Mouse (Mus musculus) left cerebral cortex, postnatal 25 days (tissue): ENCODE measurements at regions not wholly inside any gene's neighbourhood (a gene's known extent, or its start where the extent isn't known, plus 50 kb on each side); places are given as distances from the start of the nearest gene placed in this dataset.

Source experiments
- DNase-seq, 2 experiments: peaks; one replicate each; pipeline ENCODE4 v3.0.0; 2022; ENCODE audit warnings: low spot score in 2 of 2, mixed read lengths in 1 of 2
- intact Hi-C: fragments of 180-260 bp; cut with DNase I; formaldehyde crosslinking; loops from one replicate; pipeline ENCODE4 v1.15.1; 2025

DNA sequence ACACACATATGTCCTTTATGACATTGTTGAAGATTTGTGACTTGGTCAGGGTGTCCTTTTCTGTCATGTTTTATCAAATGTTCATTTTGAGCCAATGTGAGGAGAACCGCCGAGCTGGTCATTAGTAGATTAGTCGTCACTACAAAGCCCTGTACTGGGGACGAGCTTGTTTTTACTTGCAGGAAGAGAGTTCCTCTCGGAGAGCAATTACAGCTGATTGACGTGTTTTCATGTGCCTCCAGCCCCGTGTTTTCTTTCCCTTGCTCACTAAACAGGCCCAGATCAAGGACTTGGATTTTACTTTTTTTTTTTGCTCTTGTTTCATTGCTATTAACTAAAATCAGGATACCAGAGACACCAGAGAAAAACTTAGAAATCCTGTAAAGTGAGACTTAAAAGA lies 307.1 kb upstream of the Pkn2 start:
- DNase-seq: no peak
- intact Hi-C loops: no loop called here

DNA sequence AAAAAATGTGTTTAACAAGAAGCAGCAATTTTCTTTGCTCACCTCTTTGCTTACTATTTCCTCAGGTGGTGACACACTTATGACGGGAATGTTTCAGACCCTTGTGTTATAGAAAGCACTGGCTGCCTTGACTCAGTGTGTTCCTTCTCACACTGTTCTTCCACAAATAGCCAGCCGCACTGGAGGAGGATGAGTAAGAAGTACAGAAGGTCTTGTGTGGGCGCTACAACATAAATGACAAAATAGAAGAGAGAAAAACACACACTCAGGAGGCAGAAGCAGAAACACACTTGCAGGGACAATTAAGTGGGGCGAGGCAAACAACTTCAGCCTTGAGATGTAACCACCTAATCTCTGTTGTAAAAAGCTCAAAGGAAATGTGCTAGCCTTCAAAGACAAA lies 292.2 kb upstream of the Pkn2 start:
- intact Hi-C loops: loop anchor here (5.0 to 10.0 kb wide), 3 partner anchors 63 to 418 kb away; no protein-coding TSS in a partner anchor
- peak; percentile 58 to 92 for DNase-seq

DNA sequence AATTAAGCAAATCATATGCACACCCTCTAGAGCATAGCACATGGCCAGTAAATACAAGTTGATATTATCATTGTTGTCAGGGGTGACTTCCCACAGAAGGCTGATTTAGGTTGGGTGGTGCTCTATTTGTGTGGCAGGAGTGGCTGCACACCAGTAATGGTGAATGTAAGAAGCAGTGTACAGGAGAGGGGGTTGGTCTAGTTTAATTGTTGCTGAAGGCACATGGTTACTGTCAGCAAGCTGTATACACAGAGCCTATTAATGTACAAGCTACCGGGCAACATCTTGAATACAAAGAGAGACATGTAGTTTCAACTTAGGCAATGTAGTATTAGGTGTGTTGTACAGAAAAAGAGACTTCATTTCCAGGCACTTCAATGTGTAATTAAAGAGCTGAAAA lies 280.6 kb upstream of the Pkn2 start:
- no peak for DNase-seq
- intact Hi-C loops: no loop called here

DNA sequence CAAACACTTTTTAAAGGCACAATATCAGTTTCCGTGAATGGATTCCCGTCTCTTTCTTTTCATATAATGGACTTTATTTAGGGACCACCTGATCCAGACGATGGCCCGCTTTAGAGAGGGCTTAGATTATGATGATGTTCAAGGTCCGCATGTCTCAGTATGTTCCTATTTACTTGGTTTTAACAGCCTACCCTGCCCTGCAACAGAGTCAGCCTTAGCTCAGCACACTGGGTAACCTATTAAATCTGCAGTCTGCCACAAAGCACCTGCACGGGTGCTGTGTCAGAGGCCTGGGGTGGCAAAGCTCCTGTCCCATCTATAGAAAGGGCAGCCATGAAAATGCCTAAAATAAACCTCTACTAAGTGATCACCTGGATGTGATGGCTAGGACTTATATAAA lies 280.2 kb upstream of the Pkn2 start:
- intact Hi-C loops: no loop called here
- DNase-seq: no peak

DNA sequence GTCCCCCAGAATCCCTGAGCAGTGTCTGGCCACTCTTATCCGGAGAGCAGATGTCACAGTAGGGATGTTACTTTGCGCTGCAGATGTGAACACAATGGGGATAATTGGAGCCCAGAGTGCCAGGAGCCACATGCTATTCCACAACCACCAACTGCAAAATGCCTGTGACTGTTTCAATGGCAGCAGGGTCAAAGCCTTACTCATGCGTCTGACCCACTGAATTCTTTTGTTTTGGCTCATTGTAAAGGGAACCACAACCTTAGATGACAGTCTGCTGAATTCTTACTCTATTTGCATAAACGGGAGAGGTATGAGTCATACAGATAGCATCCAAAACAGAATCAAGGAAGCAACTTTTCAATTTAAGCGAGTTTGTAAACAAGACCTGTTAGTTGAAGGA lies 276.8 kb upstream of the Pkn2 start:
- DNase-seq: peak in 1 of 2 experiments; percentile 8
- intact Hi-C loops: no loop called here

DNA sequence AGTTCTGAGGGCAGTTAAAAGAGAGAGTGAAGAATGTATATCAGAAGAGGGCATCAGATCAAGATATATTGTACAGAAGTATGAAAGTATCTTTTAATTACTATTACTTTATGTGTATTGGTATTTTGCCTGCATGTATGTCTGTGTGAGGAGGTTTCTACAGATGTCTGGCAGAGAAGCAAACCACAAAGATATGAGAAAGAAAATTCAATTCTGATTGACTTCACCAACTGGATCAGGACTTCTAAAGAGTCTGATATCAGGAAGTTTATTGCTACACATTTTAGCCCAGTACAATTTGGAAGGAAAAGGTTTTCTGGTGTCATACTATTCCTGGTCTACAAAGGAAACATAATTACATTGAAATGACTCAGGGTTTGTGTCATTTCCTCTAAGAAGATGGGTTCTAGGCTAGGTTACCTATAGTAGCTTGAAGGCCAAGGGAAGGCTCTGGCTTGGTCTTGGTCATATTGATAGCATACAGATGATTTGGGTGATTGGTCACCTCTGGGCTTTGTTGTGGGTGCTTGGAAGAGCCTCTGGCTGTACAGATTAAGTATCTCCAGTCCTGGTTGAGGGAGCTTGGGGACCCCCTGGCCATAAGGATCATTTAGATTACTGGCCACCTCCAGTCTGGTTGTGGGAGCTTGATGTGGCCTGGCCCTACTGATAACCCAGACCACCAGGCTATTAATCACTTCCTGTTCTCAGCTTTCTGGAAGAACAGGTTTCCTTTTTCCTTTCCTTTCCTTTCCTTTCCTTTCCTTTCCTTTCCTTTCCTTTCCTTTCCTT lies 275.1 kb upstream of the Pkn2 start:
- DNase-seq: no peak
- intact Hi-C loops: no loop called here

DNA sequence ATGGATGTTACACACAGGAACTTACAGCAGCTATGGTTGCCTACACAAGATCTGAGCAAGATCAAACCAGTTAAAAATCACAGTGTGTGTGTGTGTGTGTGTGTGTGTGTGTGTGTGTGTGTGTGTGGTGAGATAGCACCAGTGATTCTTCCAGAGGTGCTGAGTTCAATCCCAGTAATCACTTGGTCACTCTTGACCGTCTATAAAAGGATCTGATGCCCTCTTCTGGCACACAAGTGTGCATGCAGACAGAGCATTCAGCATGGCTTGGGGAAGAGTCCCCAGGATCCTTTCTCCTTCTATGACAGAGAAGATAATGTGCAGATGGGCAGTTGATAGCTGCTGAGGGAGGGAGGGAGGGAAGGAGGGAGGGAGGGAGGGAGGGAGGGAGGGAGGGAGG lies 274.4 kb upstream of the Pkn2 start:
- no peak for DNase-seq
- intact Hi-C loops: no loop called here

DNA sequence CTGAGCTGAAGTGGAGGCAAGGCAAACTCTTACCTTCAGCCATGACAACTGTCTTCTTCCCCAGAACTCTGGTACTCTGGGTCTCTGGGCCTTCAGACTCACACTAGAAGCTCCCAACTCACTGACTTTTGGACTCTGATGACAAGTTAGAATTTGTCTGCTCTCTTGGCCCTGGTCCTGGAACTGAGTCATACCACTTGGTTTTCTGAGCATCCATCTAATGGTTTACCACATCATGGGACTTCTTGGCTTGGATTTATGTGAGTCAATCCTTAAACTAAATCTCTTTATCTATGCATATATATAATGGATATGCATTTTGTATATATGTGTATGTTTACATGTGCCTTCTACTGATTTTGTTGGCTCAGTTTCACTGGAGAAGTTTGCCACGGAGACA lies 273.8 kb upstream of the Pkn2 start:
- intact Hi-C loops: no loop called here
- DNase-seq: no peak

DNA sequence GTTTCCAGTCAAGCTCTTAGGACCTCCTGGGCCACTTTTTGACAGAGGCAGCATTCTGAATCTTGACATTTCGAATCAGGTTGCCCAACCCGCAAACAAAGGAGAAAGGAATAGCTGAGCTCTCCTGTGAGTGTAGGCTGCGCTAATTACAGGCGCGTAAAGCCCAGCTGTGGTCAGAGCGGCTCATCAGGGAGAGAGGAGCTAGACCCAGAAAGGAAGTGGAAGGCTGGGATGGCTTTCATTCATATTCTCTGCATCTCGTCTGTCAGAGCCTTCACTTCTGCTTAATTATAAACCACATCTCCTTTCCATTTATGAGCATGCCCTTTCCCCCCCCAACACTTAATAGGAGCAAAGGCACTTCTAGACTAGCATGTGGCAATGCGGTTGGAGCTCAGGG lies 265.7 kb upstream of the Pkn2 start:
- intact Hi-C loops: no loop called here
- no peak for DNase-seq

DNA sequence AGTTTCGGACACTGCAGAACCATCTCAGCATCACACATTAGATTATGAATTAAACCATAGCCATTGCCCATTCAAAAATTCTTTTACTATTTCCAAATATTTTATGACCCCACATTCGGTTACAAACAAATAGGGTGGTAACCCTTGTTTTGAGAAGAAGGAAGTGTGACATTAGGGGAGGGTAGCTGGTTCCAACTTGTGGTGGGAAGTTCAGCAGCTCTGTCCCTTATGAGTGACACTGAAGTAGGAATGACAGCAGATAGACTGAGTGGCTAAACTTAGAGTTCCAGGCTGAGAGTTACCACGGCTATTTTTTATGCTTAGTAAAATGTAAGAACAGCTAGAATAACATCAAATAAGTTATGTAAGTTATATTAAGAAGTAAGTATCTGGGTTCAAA lies 257.1 kb upstream of the Pkn2 start:
- no peak for DNase-seq
- intact Hi-C loops: no loop called here

DNA sequence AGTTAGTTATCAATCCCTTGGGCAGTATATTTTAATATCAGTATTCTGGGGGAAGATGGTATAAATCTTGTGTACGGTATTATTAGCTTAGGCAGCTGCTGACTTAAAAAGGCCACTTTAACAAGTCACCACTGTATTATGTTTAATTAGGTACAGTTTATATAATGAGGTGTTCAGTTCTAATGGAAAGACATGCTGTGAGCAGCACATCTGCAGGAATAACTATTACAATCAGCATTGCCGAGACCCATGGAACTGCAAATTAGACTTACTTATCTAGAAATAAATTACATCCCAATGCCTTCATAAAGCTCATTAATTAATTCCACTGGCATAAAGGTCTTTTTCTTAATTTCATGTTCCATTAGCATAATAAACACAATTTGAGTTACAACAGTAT lies 252.7 kb upstream of the Pkn2 start:
- intact Hi-C loops: no loop called here
- DNase-seq: no peak

DNA sequence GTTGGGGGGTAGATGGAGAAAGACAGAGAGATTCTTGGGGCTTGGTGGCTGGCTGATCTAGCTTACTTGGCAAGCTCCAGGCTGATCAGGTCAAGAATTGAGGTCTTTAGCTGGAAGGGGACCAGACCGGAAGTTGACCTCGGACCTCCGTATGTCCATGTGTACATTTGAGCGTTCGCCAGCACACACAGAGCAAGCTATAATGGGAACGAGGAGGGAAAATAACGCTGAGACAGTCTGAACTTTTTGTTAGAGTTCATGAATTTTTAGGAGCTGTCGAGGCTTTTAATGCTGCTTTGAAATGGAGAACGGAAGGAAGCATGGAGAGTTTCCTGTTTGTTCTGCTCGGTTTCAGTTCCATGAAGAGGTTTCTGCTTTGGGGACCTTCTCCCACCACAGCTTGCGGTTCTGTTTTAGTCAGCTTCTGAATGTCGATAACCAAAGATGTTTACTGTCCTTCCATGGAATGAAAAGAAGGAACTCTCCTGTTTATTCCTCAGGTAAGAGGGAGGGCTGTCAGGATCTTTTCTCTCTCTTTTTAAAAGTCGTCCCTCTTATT lies 226.0 kb upstream of the Pkn2 start:
- no peak for DNase-seq
- intact Hi-C loops: no loop called here

DNA sequence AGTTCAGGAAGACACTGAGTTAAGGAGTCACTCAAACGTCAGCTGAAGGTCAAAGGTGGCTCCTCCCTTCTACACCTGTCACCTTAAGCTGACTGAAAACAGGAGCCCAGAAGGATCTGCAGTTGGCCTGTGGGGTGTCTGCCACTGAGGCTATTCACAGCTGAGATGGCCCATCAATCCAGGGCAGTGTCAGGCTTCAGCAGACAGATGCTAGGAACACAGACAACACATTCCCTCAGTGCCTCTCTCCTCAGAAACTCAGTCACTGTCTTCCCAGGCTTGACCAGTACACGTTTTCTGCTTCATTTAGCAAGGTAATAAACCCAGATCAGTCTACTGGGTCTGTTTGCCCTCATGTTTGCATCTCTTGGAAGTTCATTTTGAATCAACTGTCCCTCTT lies 222.9 kb upstream of the Pkn2 start:
- no peak for DNase-seq
- intact Hi-C loops: loop anchor here (5.0 kb wide), 1 partner anchor 1098 kb away; no protein-coding TSS in a partner anchor

DNA sequence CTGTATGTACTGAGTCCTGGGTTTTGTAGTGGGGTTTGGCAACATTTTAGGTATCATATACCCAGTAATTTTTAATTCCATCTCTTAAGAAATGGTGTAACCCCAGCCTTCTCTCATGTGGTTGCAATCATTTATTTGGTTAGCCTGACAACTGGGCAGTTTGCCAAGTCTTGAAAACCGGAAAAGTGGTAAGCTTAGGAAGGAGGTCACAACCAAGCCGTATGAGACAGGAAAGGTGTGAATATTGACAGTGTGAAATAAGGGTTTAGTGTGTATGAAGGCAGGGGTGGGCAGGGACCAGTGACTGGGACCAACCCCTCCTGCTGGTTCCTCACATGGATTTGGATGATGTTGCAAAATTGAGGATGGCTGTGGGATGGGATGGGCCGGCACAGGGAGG lies 221.5 kb upstream of the Pkn2 start:
- DNase-seq: no peak
- intact Hi-C loops: loop anchor here (5.0 kb wide), 1 partner anchor 1099 kb away; no protein-coding TSS in a partner anchor

DNA sequence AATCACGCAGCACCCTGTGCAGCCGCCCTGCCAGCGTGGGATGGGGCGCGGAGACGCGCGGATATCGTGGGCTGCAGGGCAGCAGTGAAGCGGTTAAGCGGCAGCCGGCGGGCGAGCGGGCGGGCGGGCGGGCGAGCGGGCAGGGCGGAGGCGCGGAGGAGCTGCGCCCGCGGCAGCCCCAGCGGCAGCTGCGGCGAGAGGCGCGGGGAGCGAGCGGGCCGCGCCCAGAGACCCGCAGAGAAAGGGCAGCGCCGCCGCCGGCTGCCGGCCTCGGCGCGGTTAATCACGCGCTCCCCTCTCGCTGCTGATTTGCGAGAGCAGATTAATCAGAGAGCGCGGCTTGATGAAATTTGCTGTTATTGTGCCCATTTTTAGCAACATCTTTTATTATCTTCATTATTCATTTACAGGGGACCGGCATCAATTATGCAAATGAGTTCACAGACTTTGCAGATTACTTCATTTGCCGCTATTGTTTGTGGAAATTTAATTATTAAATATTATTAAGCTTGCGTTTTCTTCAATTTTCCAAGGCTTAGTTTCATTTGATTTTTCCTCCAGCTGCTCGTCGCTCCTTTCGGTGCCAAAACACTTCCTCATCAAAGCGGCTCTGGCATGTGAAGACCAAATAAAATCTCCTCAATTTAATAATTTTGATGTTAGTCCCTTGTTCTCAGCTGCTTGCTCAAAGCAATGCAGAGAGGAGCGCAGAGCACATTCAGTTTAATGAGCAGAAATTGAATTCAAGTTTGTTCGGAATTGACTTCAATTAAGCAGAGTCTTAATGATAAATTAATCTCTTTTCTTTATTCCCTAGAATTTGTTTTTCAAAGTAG lies 219.2 kb upstream of the Pkn2 start:
- DNase-seq: peak in 1 of 2 experiments; percentile 38
- intact Hi-C loops: loop anchor here (5.0 kb wide), 1 partner anchor 1101 kb away; no protein-coding TSS in a partner anchor

DNA sequence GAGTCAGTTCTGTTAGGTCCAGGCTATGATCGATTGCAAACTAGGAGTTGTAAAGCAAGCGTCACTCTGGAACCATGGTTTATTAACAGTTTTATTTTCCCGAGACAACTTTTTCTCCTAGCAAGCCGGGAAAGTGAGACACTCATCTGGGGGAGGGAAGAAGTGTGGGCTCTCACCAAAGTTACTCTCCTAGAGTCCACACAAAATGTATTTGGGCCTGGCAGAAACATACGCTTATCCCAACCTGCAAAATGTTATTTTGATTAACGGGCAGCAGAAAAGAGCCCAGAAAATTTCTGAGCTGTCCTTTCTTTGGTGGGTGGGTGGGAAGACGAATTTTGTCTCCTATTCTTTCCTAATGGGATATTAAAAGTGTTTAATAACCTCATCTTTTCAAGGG lies 218.4 kb upstream of the Pkn2 start:
- DNase-seq: peak in 1 of 2 experiments; percentile 55
- intact Hi-C loops: loop anchor here (5.0 kb wide), 1 partner anchor 1102 kb away; no protein-coding TSS in a partner anchor

DNA sequence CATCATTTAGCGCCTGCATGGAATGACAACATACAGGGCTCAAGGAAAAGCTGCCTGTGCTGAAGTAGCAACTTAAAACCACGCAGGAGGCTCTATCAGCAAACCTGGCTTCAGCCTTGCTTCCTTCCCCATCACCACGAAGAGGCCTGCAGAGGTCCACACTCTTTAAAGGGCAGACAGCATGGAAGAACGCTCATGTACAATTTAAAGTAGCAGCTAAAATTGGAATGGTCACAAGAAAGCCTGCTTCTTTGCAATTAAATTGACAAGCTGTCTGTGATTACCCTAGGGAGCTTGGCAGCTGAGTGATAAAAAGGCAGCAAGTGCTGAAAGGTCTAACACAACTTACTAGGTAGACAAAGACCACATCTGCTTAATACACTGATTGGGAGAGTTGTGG lies 210.4 kb upstream of the Pkn2 start:
- intact Hi-C loops: no loop called here
- no peak for DNase-seq

DNA sequence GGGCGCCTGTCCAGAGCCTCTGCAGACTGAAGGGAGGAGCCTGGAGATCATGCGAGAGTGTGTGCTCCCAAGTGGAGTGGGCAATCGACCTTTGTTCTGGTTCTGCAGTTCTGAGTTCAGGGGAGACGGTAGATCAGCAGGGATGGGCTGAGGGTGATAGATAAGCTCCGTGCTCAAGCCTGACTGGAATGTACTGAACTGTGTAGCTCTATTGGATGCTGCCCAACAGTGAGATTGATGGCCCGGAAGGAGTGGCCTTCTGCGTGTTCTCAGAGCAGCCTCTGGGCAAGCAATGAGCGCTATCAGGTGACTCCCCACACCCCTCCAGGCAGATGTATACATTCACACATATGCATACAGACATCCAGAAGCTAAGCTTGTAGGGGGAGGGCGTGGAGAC lies 209.1 kb upstream of the Pkn2 start:
- intact Hi-C loops: no loop called here
- no peak for DNase-seq

DNA sequence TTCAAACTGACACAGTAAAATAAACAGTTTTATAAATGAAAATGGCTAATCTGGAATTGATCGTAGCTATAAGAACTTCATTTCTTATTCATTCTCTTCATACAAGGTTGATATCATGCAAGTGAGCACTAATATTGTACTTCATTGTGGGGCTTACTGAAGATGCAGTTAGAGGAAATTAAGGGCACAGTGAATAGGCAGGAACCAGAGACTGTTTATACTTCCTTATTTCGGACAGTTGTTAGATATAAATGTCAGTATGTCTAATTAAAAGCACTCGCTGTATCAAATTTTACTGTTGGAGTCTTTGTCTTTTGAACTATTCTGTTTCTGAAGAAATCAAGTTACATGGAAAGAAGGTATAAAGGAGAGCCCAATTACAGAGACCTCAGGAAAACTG lies 208.5 kb upstream of the Pkn2 start:
- no peak for DNase-seq
- intact Hi-C loops: no loop called here

DNA sequence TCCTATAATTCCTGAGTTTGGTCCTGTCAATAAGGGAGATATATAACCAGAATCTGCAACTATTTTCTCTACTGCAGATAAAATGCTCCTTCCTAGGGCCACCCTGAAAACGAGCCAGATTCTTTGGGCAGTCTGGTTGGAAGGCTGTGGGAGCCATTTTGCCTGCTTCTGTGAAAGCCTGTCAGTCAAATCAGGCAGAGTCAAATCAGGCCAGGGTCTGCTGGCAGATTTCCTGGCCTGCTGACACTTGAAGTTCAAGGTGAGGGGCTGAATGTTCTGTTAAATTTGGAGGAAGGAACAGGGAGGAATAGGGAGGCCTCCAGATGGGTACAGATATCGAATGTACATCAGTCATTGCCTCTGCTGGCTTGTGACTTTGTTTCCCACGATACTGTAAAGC lies 206.0 kb upstream of the Pkn2 start:
- intact Hi-C loops: no loop called here

DNA sequence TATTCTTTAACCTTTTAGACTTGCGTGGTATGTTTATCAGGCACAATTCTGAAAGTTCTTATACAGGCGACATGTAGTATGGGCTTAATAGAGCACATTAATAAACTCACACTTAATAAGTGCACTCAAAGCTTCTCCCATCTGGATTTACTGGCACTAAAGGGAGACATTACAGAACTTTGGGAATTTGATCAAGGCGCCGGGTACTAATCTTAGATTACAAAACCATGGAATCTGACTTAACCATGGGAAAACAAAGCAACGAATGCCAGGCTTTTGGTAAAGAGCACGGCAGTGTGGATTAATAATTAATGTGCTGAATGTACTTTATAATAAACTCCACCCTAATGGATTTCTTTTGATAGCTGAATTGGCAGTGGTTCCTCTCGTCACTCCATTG lies 196.5 kb upstream of the Pkn2 start:
- intact Hi-C loops: no loop called here
- no peak for DNase-seq

More for the DNA sequence above, 206.0 kb upstream of the Pkn2 start:
- DNase-seq: no peak
